Mouse (Mus musculus): Measurements from ENCODE around the gene Als2.

Gene Als2

GRCm38 (mm10) chr1:59125558-59125957 is 111.5 kb downstream of the Als2 start:
- Histone ChIP-seq H3K36me3 (ENCODE audit: control insufficient read depth, insufficient read depth, low read length, poor library complexity, severe bottlenecking) (no peaks in the 10 kb centered on the region), H3K27me3 (ENCODE audit: control insufficient read depth, insufficient read depth, low read length, poor library complexity, severe bottlenecking) (no peaks in the 10 kb centered on the region)
- no peak for DNase-seq (ENCODE audit: low read depth, low spot score)

GRCm38 (mm10) chr1:59119720-59120457 is 117.1 kb downstream of the Als2 start, which contains the start of gene Tmem237:
Gene Tmem237, minus strand, starts transcription at chr1:59120408.
- H3K27me3 ChIP-seq (ENCODE audit: control insufficient read depth, insufficient read depth, low read length, poor library complexity, severe bottlenecking) = no peaks in the 10 kb centered on the region

More at GRCm38 (mm10) chr1:59119720-59120457, 117.1 kb downstream of the Als2 start, which contains the start of gene Tmem237:
- peak; percentile 93 for DNase-seq (ENCODE audit: low read depth, low spot score)
- no peaks in the 10 kb centered on the region for H3K36me3 ChIP-seq (ENCODE audit: control insufficient read depth, insufficient read depth, low read length, poor library complexity, severe bottlenecking)

All from splenic B cell, adult 2 months (primary cell).